Mouse (Mus musculus) heart, embryonic 13.5 days (tissue): ENCODE data around the gene Ppp1cb. TPM values are rescaled to one million over a fixed set of nuclear protein-coding genes. Genes with fewer than 3 reads are reported as not detected.

Source experiments
- ATAC-seq: fragments of 200-750 bp; cut with Nextera tagmentation; 2 replicates; pipeline ENCODE4 v1.8.0; 2017; ENCODE audit warnings: moderate TSS enrichment; ENCODE audit not compliant: insufficient number of reproducible peaks, low FRiP score, low TSS enrichment; ENCODE audit errors: extremely low read depth
- H3K27ac ChIP-seq: fragments of 300-500 bp; sonication (generic); replicated peaks from 2 replicates; pipeline ENCODE4 v1.5.1; 2015; ENCODE audit warnings: moderate library complexity, mild to moderate bottlenecking, inconsistent platforms
- H3K27me3 ChIP-seq: fragments of 300-500 bp; sonication (generic); replicated peaks from 2 replicates; pipeline ENCODE4 v1.6.1; 2015; ENCODE audit warnings: mild to moderate bottlenecking, inconsistent platforms
- H3K36me3 ChIP-seq: fragments of 300-500 bp; sonication (generic); 2 replicates; pipeline ENCODE4 v1.6.1; 2015; ENCODE audit warnings: mild to moderate bottlenecking, inconsistent platforms
- H3K4me1 ChIP-seq: fragments of 300-500 bp; sonication (generic); 2 replicates; pipeline ENCODE4 v1.6.1; 2015; ENCODE audit warnings: inconsistent platforms
- H3K4me2 ChIP-seq: fragments of 300-500 bp; sonication (generic); 2 replicates; pipeline ENCODE4 v1.6.1; 2015; ENCODE audit warnings: inconsistent platforms, mild to moderate bottlenecking, moderate library complexity
- H3K4me3 ChIP-seq: fragments of 300-500 bp; sonication (generic); 2 replicates; pipeline ENCODE4 v1.5.1; 2015; ENCODE audit warnings: moderate library complexity, mild to moderate bottlenecking, inconsistent platforms
- H3K9ac ChIP-seq: fragments of 300-500 bp; sonication (generic); 2 replicates; pipeline ENCODE4 v1.6.1; 2015; ENCODE audit warnings: inconsistent platforms, mild to moderate bottlenecking, moderate library complexity
- H3K9me3 ChIP-seq: fragments of 300-500 bp; sonication (generic); 2 replicates; pipeline ENCODE4 v1.6.1; 2016; ENCODE audit warnings: inconsistent platforms
- WGBS: fragments of 180-500 bp; shearing (Covaris S2); methylation state at CpG from one replicate; pipeline ENCODE4 v1.1.7; 2015; ENCODE audit warnings: mixed read lengths; 5-methylcytosine and 5-hydroxymethylcytosine counted together
- polyA plus RNA-seq: library from polyadenylated mRNA; unstranded; fragments of >200 nt; fragmentation: Nextera tagmentation; extraction: Ambion mirVana; gene quantifications from 2 replicates; pipeline ENCODE4 v1.2.1, GENCODE M21; 2015

Gene Ppp1cb
- polyA plus RNA-seq: 217 and 231 TPM in 2 replicates

GRCm38 (mm10) chr5:32458408-32459143 lies at the start of gene Ppp1cb:
TSS of gene Ppp1cb (plus strand) at chr5:32458843.
- Histone ChIP-seq H3K27ac (peak within 1 kb of the TSS; percentile 100), H3K9me3 (no peaks in the 10 kb centered on the region), H3K27me3 (no peaks in the 10 kb centered on the region), H3K4me2 (peak within 1 kb of the TSS; percentile 68), H3K4me1 (peaks cover 29% of the 10 kb centered on the region), H3K9ac (peak within 1 kb of the TSS; percentile 100), H3K4me3 (peak within 1 kb of the TSS; percentile 95), H3K36me3 (no peaks in the 10 kb centered on the region)
- peak; percentile 98 for ATAC-seq
- WGBS: 1% methylated on average over 29 of the region's 54 CpGs

- Histone ChIP-seq H3K4me1 (peaks cover 63% of the 10 kb centered on the region), H3K9ac (no peak overlapping the region), H3K4me2 (no peak overlapping the region), H3K4me3 (no peak overlapping the region), H3K36me3 (no peaks in the 10 kb centered on the region), H3K9me3 (no peaks in the 10 kb centered on the region), H3K27me3 (no peaks in the 10 kb centered on the region), H3K27ac (peak overlapping the region; percentile 42; the same call in 1 of the 2 replicates)
- WGBS: 20% methylated on average over 2 of the region's 2 CpGs
- no peak for ATAC-seq
Measured at GRCm38 (mm10) chr5:32409747-32410146, 48.9 kb upstream of the Ppp1cb start.

GRCm38 (mm10) chr5:32410954-32411688 lies 47.5 kb upstream of the Ppp1cb start:
- H3K9ac ChIP-seq: no peak overlapping the region
- 47% methylated on average over 3 of the region's 3 CpGs for WGBS
- no peak overlapping the region for H3K4me3 ChIP-seq
- H3K9me3 ChIP-seq: no peaks in the 10 kb centered on the region
- H3K4me2 ChIP-seq: no peak overlapping the region
- no peak for ATAC-seq
- H3K4me1 ChIP-seq: peaks cover 64% of the 10 kb centered on the region
- H3K27me3 ChIP-seq: no peaks in the 10 kb centered on the region
- H3K36me3 ChIP-seq: no peaks in the 10 kb centered on the region
- no peak overlapping the region for H3K27ac ChIP-seq

GRCm38 (mm10) chr5:32412186-32412950 lies 46.3 kb upstream of the Ppp1cb start:
- Histone ChIP-seq H3K9me3 (no peaks in the 10 kb centered on the region), H3K4me2 (no peak overlapping the region), H3K4me1 (peaks cover 75% of the 10 kb centered on the region), H3K4me3 (no peak overlapping the region), H3K36me3 (no peaks in the 10 kb centered on the region), H3K9ac (no peak overlapping the region), H3K27ac (peak overlapping the region; percentile 80), H3K27me3 (no peaks in the 10 kb centered on the region)
- WGBS: 11% methylated on average over 1 of the region's 1 CpGs
- no peak; the same call in 1 of the 2 replicates for ATAC-seq

GRCm38 (mm10) chr5:32413083-32413482 lies 45.6 kb upstream of the Ppp1cb start:
- Histone ChIP-seq H3K4me3 (no peak overlapping the region), H3K27ac (peak overlapping the region; percentile 80), H3K4me1 (peaks cover 81% of the 10 kb centered on the region), H3K9ac (peak overlapping the region; percentile 19; the same call in 1 of the 2 replicates), H3K36me3 (no peaks in the 10 kb centered on the region), H3K4me2 (no peak overlapping the region), H3K9me3 (no peaks in the 10 kb centered on the region), H3K27me3 (no peaks in the 10 kb centered on the region)
- 79% methylated on average over 2 of the region's 2 CpGs for WGBS
- ATAC-seq: no peak

- Histone ChIP-seq H3K4me2 (no peak overlapping the region), H3K9ac (no peak overlapping the region), H3K36me3 (no peaks in the 10 kb centered on the region), H3K27me3 (no peaks in the 10 kb centered on the region), H3K4me1 (peaks cover 81% of the 10 kb centered on the region), H3K4me3 (no peak overlapping the region), H3K27ac (peak overlapping the region; percentile 80), H3K9me3 (no peaks in the 10 kb centered on the region)
- ATAC-seq: no peak
- 73% methylated on average over 2 of the region's 2 CpGs for WGBS
Measured at GRCm38 (mm10) chr5:32413569-32413968, 45.1 kb upstream of the Ppp1cb start.

GRCm38 (mm10) chr5:32414461-32414985 lies 44.1 kb upstream of the Ppp1cb start:
- no peaks in the 10 kb centered on the region for H3K9me3 ChIP-seq
- no peaks in the 10 kb centered on the region for H3K36me3 ChIP-seq
- no peak overlapping the region for H3K4me2 ChIP-seq
- peak overlapping the region; percentile 68 for H3K27ac ChIP-seq
- peaks cover 71% of the 10 kb centered on the region for H3K4me1 ChIP-seq
- H3K9ac ChIP-seq: 0 out of 2 replicates have a peak overlapping the region, but pooled peaks have one; percentile 5
- 52% methylated on average over 5 of the region's 5 CpGs for WGBS
- H3K27me3 ChIP-seq: no peaks in the 10 kb centered on the region
- ATAC-seq: no peak
- no peak overlapping the region for H3K4me3 ChIP-seq

GRCm38 (mm10) chr5:32415554-32415953 lies 43.1 kb upstream of the Ppp1cb start:
- 85% methylated on average over 6 of the region's 6 CpGs for WGBS
- no peak for ATAC-seq
- no peaks in the 10 kb centered on the region for H3K36me3 ChIP-seq
- H3K4me1 ChIP-seq: peaks cover 64% of the 10 kb centered on the region
- H3K4me3 ChIP-seq: no peak overlapping the region
- H3K27me3 ChIP-seq: no peaks in the 10 kb centered on the region
- H3K4me2 ChIP-seq: no peak overlapping the region
- H3K9ac ChIP-seq: no peak overlapping the region
- H3K9me3 ChIP-seq: no peaks in the 10 kb centered on the region
- H3K27ac ChIP-seq: peak overlapping the region; percentile 68; the same call in 1 of the 2 replicates

- H3K4me2 ChIP-seq: peak overlapping the region; percentile 32
- H3K27me3 ChIP-seq: no peaks in the 10 kb centered on the region
- H3K4me1 ChIP-seq: peaks cover 63% of the 10 kb centered on the region
- H3K27ac ChIP-seq: peak overlapping the region; percentile 91
- H3K9ac ChIP-seq: no peak overlapping the region
- no peak overlapping the region for H3K4me3 ChIP-seq
- no peaks in the 10 kb centered on the region for H3K36me3 ChIP-seq
- WGBS: 16% methylated on average over 4 of the region's 4 CpGs
- peak; percentile 81; the same call in 1 of the 2 replicates for ATAC-seq
- no peaks in the 10 kb centered on the region for H3K9me3 ChIP-seq
Measured at GRCm38 (mm10) chr5:32416881-32417280, 41.8 kb upstream of the Ppp1cb start.

GRCm38 (mm10) chr5:32422081-32422589 lies 36.5 kb upstream of the Ppp1cb start:
- H3K27ac ChIP-seq: peak overlapping the region; percentile 53; the same call in 1 of the 2 replicates
- WGBS: 24% methylated on average over 15 of the region's 15 CpGs

More at GRCm38 (mm10) chr5:32422081-32422589, 36.5 kb upstream of the Ppp1cb start:
- Histone ChIP-seq H3K9ac (peak overlapping the region; percentile 64; the same call in 1 of the 2 replicates), H3K4me2 (peak overlapping the region; percentile 51), H3K4me1 (peaks cover 36% of the 10 kb centered on the region), H3K9me3 (no peaks in the 10 kb centered on the region), H3K36me3 (no peaks in the 10 kb centered on the region), H3K4me3 (no peak overlapping the region), H3K27me3 (no peaks in the 10 kb centered on the region)
- no peak for ATAC-seq
